Mouse (Mus musculus) frontal cortex, postnatal 14 days (tissue): ENCODE measurements around the gene Zfp36.

Source experiments
- DNase-seq, 2 experiments: peaks; one replicate each; pipeline ENCODE4 v3.0.0; 2022; ENCODE audit warnings: low spot score in 2 of 2

Gene Zfp36

DNA sequence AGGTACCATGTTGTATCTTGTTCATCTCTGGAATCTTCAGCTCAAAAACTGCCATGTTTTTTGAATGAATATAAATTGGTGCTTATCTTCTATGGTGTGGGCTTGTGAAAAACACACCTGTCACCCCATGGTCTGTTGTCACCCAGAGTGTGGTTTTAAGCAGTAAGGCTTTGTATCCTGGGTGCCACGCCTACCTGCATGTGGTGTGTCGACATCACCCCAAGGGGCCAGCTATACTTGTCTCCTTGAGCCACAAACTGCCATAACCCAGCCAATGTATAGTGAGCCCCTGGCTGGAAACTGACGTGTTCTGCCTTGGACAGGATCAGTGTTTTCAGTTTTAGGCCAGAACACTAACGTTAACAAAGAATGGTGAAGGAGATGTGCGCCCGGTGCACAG is 4.1 kb upstream of the Zfp36 start:
- no peak for DNase-seq

DNA sequence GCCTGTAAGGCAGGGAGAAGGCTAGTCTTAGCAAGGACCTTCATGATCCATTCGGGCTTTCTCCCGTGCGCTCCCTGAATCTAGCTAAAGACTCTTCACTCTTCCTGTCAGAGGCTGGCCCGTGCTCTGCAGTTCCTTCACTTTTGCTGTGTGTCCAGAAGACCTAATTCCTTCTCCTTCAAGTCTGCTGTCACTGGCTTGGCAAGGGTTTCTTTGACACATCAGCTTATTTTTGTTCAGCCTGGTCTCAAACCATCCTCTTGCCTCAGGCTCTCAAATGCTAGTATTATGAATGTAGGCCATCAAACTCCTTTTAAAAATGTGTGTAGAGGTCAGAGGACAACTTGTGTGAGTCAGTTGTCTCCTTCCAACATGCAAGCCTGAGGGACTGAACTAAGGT is 3.6 kb upstream of the Zfp36 start:
- DNase-seq: no peak

DNA sequence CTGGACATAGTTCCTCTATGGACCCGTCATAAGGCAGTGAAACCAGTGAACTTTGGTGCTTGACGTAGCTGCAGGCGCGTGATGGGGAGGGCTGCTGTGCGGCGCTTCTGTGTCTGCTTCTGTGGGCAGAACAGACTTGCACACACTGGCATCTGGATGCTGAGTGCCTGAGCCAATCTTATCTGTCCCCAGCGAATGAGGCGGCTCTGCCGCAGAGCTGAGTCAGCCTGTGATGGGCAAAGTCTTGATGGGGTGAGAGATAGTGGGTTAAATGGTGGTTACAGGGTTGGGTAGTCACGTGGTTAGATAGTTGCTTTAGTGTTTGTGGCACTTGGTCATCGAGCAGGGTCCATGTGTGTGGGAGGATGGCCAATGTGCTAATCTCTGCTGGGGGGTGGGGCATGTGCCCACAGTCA is 2.9 kb upstream of the Zfp36 start:
- peak in 1 of 2 experiments; percentile 66 for DNase-seq

DNA sequence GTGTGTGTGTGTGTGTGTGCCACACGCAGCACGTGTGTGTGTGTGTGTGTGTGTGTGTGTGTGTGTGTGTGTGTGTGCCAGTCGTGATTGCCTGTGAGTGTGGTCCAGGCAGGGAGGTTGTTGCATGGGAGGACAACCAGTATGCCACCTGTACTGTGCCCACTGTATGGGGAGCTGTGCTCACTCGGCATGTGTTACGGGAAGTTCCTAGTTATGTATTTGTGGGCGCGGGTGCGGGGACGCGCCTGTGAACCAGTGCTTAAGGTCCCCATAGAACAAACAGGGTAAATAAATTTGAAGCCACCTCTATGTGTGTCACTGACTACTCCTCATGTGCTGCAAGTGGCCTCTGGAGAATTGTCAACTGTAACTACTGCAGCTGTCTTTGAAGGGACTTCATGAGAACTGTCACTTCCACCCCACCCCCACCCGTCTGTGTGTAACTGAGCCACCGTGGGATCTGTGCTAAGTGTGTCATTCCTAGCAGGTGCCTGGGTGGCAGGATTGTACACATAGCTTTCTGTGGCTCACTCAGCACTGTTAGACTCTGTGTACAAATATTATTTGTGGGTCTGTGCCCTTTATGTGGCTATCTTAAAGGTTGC is 2.4 kb upstream of the Zfp36 start:
- DNase-seq: no peak

DNA sequence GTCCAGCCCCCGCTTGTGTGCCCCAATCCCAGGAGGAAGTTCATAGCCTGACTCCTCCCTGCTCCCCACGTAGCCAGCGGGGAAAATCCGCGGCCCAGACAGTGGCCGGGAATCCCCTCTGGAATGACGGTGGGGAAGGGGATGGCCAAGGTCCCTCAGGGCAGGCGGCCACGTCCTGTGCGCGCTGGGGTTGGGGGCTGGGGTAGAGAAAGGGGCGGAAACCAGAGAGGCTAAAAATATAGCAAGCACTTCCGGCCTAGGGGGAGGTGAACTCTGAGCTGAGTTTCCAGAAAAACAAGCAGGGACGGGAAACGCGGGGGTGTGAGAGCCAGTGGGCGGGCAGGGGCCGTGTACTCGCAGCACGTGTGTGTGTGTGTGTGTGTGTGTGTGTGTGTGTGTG is 1.9 kb upstream of the Zfp36 start:
- DNase-seq: peak in 1 of 2 experiments; percentile 57

DNA sequence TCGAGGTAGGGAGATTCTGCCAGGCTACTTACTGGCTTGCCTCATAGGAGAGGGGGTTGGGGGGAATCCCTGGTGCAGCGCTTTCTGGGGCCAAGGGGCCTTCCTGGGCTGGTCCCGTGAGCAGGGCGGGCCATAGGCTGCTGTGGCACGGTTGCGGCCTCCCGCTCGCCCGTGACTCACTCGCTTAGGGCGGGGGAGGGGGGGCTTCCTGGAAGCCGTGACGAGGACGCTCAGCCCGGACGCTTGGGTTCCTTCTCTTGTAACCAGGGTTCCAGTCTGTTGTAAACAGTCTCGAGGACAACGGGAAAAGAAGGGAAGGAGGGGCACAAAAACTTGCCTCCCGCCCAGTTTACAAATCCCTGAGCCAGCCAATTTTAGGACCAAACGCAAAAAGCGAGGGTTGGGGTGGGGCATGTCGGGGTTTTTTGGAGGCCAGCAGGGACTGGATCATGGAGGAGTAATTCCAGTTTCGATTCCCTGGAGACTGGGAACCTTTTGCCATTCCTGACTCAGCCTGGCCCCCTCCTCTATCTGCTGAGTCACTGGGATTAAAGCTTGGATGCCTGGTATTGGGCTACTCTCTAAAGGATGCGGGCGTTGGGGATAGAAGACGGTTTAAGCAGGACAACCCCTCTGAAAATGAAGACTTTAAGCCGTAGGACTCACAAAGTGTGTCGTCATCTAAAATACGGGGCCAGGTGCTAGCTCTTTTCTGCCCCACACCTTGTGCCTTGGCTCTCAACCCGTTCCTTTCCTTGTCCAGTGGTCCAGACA is 1.2 kb upstream of the Zfp36 start:
- DNase-seq: no peak

DNA sequence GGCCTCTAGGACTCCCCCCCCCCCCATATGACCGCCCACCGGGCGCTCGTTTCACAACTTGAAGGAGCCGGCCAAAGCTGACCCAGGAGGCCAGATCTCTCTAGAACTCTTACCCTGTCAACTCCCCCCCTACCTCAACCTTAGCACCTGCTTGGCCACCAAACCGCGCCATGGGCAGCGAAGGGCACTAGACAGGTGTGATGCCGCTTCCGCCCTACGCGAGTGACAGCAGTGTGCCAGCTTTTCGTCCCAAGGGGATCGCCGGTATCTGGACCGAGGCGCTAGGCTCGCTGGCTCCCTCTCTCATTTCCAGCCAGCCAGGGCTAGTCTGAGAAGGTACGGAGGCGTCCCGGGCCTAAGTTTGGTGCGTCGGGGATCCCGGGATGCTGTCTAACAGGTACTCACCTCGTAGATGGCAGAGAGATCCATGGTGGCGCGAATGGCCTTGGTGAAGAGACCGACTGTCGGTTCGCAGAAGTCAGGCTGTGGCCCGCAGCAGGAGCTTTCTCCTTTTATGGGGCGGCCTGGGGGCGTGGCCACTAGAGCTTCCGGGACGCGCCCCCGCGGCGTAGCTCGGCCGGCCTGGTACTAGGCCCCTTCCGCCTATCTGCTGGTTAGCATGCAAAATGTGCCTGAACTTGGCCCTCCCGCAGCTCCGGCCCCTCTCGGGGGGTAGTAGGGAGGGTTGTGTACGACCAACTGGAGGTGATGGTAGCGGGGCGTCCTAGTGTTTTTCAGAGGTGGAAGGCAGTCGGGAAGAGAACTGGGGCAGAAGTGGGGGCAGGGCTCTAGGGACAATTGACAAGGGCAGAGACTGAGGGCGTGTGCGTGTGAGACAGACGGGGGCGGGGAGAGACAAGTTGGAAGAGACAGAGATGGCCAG is 1.0 kb downstream of the Zfp36 start:
- peak; percentile 68 to 70 for DNase-seq

DNA sequence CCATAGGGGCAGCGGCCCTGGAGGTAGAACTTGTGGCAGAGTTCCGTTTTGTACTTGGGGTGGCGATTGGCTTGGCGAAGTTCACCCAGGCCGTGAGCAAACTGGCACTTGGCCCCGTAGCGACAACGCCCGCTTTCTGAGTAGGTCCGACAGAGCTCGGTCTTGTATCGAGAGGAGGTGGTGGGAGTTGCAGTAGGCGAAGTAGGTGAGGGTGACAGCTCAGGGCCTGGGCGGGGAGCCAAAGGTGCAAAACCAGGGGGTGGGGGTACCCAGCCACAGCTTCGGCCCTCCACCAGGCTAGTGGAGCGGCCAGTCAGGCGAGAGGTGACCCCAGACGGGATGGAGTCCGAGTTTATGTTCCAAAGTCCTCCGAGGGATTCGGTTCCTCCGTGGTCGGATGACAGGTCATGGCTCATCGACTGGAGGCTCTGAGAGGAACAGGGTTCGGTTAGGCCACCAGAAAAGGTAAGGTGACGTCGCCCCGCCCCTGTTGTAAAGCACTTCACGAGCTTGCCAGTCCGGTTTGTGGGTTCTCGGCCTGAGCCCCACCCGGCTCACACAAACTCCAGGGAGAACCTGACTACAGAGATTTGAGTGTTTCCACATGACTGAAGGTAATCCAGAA is 1.9 kb downstream of the Zfp36 start:
- DNase-seq: no peak

DNA sequence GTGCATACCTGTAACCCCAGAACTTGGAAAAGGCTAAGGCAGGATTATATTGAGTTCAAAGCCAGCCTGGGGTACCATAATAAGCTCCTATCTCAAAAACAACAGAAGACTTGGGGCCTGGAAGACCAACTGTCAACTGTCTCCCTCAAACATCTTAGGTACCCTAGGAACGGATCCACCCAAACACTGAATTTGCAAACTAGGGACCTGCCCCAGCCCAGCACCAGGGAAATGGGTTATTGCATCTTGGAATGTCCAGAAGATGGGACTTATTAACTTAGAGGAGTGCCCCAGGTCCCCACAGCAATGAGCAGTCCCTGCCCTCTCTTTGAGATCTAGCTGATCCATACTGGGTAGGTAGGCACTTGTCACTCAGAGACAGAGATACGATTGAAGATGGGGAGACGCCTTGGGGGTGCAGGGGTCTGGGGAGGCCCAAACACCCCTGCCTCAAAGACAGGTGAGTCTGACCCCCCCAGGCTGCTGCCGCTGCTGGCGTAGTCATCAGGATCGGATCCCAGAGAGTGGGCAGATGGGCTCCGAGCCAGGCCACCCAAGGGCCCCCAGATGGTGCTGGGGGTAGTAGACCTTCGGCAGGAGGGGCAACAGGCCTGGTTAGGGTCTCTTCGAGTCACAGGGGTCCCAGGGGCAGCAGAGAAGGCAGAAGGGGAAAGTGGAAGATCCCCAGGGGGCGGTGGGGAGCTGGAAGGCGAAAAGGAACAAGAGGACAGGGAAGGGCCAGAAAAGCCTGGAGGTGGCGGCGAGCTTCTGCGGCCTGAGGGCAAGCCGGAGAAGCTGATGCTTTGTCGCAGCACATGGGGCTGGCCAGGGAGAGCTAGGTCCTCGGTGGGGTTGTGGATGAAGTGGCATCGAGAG is 2.6 kb downstream of the Zfp36 start:
- no peak for DNase-seq

DNA sequence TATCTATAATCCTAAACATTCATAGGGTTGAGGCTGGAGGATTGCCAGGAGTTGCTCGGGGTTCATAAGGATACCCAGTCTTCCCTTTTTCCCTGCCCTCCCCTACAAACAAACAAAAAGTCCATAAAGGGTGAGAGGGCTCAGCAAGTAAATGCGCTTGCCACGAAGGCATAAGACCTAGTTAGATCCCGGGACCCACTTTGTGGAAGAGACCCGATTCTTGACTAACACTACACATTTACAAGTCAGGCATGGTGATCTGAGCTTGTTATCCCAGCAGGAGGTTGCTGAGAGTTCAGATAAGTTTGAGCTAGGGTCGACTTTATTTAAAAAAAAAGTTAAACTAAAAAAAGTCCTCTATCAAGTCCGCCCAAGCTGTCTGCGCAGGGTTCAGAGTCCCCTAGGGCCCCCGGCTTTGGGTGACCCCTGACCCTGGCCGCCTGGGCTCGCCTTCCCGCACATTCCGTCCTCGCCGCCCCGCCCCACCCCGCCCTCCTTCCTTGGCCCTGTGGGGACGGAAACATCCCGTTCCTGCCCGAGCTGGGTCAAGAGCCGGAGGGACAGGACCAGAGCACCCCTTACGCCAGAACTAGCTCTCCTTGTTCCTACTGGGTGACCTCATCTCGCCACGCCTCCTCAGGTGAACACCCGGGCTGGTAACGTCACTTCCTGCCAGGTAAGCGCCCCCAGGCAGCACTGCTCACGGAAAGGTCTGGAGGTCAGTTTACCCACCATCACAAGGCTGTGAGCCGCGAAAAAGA is 3.9 kb downstream of the Zfp36 start:
- DNase-seq: no peak

DNA sequence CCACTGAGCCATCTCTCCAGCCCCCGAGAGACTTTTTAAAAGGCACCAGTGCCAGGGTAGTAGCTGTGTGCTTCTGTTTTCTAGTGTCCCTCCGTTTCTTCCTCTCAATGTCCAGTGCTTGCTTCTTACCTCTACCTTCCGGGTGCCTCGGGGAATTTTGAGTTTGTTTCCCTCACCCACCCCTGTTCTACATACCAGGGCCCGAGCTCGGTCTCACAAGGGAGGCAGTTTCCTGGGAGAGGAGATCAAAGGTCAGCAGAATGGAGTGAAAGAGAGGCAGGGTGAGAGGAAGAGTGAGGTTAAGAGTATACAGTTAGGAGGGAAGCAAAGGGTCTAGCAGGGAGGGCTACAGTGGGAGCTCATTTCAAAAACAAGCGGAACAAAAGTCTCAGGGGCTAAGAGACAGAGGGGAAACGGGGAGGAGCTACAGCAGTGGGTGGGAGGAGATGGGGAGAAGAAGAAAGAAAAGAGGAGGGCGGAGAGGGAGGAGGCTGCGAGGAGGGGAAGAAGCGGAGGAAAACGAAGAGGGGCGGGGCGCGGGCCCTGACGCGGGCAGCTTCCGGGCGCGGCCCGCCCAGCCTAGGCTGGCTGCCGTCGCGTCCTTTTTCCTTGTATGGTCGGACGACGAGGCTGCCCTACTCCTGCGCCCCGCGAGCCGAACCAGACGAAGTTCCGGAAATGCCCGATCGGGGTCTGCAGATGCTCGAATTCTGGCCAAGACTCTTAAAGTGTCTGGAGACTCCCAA is 4.7 kb downstream of the Zfp36 start:
- peak; percentile 65 to 67 for DNase-seq

DNA sequence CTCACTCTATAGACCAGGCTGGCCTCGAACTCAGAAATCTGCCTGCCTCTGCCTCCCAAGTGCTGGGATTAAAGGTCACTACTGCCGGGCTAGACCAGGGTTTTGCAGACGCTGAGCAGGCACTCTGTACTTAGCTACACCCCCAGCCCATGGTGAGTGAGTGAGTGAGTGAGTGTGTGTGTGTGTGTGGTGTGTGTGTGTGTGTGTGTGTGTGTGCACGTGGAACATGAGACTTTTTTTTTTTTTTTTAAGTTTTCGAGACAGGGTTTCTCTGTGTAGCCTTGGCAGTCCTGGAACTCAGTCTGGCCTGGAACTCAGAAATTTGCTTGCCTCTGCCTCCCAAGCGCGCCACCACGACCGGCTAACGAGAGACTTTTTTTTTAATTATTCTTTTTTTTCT is 5.4 kb downstream of the Zfp36 start:
- no peak for DNase-seq

DNA sequence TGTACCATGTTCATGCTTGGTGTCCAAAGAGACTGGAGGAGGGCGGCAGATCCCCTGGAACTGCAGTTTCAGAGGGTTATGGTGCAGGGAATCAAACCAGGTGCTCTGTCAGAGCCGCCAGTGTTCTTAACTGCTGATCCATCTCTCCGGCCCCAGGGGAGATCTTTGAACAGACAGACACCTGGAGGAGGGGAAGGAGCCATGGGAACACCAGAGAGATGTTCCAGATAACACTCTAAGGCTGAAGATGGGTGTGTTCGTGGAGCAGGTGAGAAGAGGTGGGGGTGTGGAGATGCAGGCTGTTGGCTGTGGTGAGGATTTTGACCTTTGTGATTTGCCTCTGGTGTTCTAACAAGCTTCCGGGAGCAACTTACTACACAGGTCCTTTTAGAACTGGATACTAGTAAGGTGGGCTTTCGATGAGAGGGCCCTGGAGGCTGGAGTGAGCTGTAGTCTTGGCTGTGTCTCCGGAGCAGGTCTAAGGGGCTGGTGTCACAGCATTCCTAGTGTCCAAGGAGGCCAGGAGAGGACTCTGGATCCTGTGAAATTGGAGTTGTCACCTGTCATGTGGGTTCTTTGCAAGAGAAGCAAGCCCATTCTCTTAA is 6.1 kb downstream of the Zfp36 start:
- no peak for DNase-seq

DNA sequence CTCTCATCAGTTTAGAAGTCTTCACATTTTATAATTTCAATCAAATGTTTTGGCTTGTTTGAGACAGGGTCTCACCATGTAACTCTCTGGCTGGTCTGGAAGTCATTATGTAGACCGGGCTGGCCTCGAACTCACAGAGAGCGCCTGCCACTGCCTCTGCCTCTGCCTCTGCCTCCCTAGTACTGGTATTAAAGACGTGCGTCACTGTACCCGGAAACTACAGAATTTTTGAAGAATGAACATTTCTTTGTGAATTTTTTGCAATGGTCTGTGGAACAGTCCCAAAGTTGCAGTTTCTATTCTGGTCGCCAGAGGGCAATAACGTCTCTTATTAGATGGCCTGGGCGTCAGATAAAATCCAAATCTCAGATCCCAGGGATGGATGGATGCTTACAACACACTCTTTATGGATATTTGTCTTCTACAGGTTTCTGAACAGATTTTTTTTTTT is 6.9 kb downstream of the Zfp36 start:
- peak; percentile 55 to 68 for DNase-seq

DNA sequence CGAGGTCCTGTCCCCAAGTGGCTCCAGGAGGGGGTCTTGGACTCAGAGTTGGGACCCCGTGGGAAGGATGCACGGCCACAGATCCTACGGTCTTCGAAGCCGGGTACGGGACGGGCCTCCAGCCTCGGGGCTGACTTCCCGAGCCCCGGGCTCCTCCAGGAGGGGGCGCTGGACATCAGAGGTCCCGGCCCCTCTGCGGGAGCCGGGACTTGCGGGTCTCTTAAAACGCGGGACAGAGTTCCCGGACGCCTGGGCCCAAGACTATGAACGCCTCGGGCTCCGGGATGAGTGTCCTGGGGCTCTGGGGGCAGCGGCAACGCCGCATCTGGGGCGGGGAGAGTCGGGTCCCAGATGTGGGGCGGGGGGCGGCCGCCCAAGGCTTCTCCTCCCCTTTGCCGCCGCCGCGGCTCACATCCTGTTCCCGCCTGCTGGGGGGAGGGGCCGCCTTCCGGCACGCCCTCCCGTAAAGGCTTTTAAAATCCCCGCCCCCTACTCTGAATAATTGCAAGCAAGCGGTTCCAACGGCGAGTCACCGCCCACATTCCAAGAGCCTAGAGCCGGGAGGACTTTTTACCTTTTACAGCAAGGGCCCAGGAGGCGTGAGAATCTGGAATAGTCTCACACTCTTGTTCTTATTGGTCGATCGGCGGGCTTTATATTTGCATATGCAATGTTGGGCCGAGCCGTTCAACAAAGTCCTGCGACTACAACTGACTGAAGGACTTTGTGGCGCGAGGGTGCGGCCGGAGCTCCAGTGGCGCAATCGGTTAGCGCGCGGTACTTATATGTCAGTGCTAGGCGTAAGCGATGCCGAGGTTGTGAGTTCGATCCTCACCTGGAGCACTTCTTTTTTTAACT is 7.6 kb downstream of the Zfp36 start, which contains the start of gene Plekhg2:
Plekhg2 (minus strand) TSS at position 349 of the 858 bp plus-strand sequence.
- peak; percentile 94 to 96 for DNase-seq

DNA sequence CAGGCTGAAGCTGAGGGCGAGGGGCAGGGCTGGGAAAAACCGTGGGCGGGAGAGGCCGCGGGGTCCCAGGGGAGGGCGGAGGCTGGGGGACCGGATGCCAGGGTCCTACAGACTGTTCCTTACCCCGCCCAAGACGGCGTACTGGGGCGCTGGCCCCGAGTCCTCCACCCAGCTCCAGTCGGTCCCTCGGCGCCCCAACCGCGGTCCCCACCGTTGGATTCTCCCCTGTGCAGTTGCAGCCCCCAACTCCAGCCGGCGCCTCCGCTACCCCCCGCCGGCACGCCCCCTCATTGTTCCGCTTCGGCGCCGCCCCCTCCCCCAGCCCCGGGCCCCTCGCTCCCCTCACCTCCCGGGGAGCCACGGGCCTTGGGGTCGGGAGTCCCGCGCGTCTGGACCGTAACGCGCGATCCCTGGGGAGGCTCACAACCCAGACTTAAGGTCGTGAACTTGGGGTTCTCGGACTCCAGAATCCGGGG is 8.5 kb downstream of the Zfp36 start:
- DNase-seq: no peak

DNA sequence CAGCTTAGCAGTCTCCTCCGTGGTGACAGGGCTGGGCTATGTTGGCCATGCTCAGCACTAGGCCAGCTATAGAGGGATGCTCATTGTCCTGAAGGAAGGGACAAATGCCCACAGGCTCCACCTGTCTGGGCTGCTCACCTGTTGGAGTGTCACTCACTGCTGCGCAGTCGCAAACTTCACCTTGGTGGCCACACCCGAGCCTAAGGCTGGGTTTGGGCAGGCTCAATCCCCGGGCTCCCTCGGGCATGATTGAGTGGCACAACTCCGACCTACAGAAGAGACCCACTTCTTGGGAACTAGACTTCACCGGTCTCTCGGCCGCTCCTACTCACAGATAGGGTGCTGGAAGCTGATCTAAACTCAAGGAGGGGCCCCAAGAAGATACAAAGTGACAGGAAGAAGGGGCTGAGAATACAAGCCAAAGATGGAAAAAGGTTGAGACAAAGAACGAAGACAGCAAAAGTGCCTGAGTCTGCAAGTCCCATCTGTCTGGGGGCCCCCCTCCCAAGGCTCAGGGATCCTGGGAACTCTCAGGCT is 9.0 kb downstream of the Zfp36 start:
- no peak for DNase-seq

DNA sequence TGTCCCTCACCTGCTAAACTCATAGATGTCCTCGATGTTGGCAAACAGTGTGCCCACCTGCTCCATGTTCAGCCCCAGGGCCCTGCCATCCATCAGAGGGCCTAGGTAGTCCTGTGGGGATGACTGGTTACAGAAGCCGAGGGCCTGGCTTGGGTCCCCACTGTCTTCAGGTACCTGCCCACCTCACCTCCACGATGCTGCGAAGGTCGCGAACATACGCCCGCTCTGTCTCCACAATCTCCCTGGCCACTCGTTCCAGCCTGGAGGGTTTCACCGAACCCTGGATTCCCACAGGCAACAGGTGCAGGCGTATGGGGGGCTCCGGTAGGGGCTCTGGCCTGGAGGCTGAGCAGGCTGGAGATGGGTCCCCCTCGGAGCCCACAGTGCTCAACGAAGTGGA is 10.0 kb downstream of the Zfp36 start:
- DNase-seq: no peak
